Mouse (Mus musculus) testis, adult 2 months (tissue): ENCODE results near the gene Dpy19l3.

Experiments used
- CTCF ChIP-seq: fragments of 200-500 bp; IDR thresholded peaks from 2 replicates; pipeline ENCODE4 v1.5.1; 2012; ENCODE audit warnings: low read depth, mild to moderate bottlenecking, inconsistent platforms, low read length, moderate library complexity; ENCODE audit not compliant: control insufficient read depth, insufficient read depth, insufficient replicate concordance
- POLR2A ChIP-seq: fragments of 200-500 bp; IDR thresholded peaks from 2 replicates; pipeline ENCODE4 v1.6.1; 2012; ENCODE audit warnings: low read depth, mild to moderate bottlenecking, inconsistent platforms, low read length, moderate library complexity; ENCODE audit not compliant: control insufficient read depth

DNA sequence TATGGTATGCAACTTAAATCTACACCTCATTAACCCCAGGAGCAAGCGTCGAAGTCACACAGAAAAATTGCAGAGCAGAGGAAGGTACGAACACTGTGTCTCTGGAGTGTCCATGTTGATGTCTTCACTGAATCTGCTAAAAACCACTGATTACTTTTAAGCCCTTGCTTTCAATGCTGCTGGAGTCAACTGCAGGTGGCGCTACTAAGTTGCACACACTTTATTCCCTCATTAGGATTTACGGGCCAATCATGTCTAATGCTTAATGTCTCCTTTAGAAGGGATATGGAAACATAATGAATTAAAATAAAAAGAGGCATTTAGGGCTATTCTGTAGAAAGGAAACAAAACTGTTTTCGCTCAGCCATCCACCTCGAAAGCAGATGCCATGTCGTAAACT is 35.9 kb upstream of the Dpy19l3 start:
- no peak for TF ChIP-seq CTCF
- no peak for TF ChIP-seq POLR2A
